Mouse (Mus musculus) spleen, adult 2 months (tissue): ENCODE data around the gene Hjurp. TPM values are rescaled to one million over a fixed set of nuclear protein-coding genes. Genes with fewer than 3 reads are reported as not detected.

Source experiments
- DNase-seq, 2 experiments: peaks; one replicate each; pipeline versions ENCODE4 v3.0.0 to v3.0.0-alpha.2; 2012 to 2021; ENCODE audit warnings: low spot score in 2 of 2, low read depth in 1 of 2
- H3K27ac ChIP-seq: fragments of 200-500 bp; 2 replicates; pipeline ENCODE4 v1.5.1; 2012; ENCODE audit warnings: low read length, inconsistent platforms; ENCODE audit not compliant: insufficient read depth
- H3K27me3 ChIP-seq: fragments of 200-500 bp; 2 replicates; pipeline ENCODE4 v1.6.1; 2012; ENCODE audit warnings: mild to moderate bottlenecking, moderate library complexity, low read length, inconsistent platforms; ENCODE audit not compliant: control insufficient read depth, insufficient read depth
- H3K36me3 ChIP-seq: fragments of 200-500 bp; 2 replicates; pipeline ENCODE4 v1.6.1; 2012; ENCODE audit warnings: mild to moderate bottlenecking, low read length, inconsistent platforms; ENCODE audit not compliant: control insufficient read depth, insufficient read depth
- H3K4me1 ChIP-seq: fragments of 200-500 bp; 2 replicates; pipeline ENCODE4 v1.6.1; 2011; ENCODE audit warnings: inconsistent platforms; ENCODE audit not compliant: control insufficient read depth, insufficient read depth, insufficient read length
- H3K4me3 ChIP-seq: fragments of 200-500 bp; 2 replicates; pipeline ENCODE4 v1.5.1; 2011; ENCODE audit warnings: mild to moderate bottlenecking, inconsistent platforms; ENCODE audit not compliant: insufficient read depth, insufficient read length; ENCODE audit errors: extremely low read depth
- CTCF ChIP-seq: fragments of 200-500 bp; IDR thresholded peaks from 2 replicates; pipeline ENCODE4 v1.5.1; 2011; ENCODE audit warnings: mild to moderate bottlenecking, inconsistent platforms; ENCODE audit not compliant: insufficient read depth, insufficient read length, insufficient replicate concordance; ENCODE audit errors: extremely low read depth
- POLR2A ChIP-seq: fragments of 200-500 bp; IDR thresholded peaks from 2 replicates; pipeline ENCODE4 v1.6.1; 2011; ENCODE audit warnings: low read depth, low read length, inconsistent platforms
- WGBS: fragments of 180-500 bp; shearing (Covaris S2); methylation state at CpG from one replicate; pipeline ENCODE4 v1.1.7; 2018; 5-methylcytosine and 5-hydroxymethylcytosine counted together
- polyA plus RNA-seq: library from polyadenylated mRNA; depleted of rRNA; stranded (reverse); fragments of >200 nt; gene quantifications from 2 replicates; pipeline ENCODE4 v1.2.3, GENCODE M21; 2012

The Hjurp gene
- polyA plus RNA-seq, 1 experiment: 47.2 TPM

DNA sequence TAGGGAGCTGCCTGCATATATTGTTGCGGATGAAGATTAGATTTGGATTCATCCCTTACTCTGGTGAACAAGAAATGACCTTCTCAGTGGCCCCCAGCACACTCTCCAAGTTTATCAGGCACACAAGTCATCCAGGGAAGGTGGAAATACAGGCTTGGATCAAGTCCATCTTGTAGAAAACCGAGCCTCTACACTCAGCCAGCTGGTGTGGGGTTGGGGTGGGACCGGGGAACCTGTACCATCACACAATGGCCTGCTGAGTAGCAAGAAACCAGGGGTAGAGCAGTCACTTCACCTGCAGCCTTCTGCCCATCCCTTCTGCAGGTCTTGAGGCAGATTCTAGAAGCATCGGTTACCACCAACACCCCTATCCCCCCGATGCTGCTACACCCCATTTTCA lies 42.8 kb downstream of the Hjurp start:
- Histone ChIP-seq H3K36me3 (no peaks in the 10 kb centered on the region), H3K4me3 (no peak overlapping the region), H3K27me3 (no peaks in the 10 kb centered on the region), H3K27ac (no peak overlapping the region), H3K4me1 (no peaks in the 10 kb centered on the region)
- no peak for TF ChIP-seq CTCF
- TF ChIP-seq POLR2A: no peak
- DNase-seq: no peak
- WGBS: 43% methylated on average over 5 of the region's 5 CpGs

DNA sequence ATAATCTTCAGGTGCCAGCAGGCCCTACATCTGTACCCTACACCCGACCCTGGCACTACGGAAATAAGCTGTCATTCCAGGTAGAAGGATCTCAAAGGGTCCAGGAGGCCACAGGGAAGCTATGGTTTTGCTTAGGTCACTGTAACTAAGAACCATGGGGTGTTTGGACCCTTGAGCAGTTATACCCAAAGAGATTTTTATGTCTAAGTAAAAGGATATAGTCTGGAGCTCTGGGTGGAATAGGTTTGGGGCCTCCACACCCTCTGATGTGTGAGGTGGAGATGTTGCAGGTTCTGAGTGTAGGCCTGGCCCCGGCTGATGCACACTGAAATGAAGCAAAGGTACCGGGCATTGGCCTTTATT lies 43.2 kb downstream of the Hjurp start:
- no peak for TF ChIP-seq CTCF
- no peak for TF ChIP-seq POLR2A
- no peak overlapping the region for H3K4me3 ChIP-seq
- H3K4me1 ChIP-seq: no peaks in the 10 kb centered on the region
- no peak for DNase-seq
- WGBS: 64% methylated on average over 4 of the region's 4 CpGs
- no peak overlapping the region for H3K27ac ChIP-seq
- H3K27me3 ChIP-seq: no peaks in the 10 kb centered on the region
- H3K36me3 ChIP-seq: no peaks in the 10 kb centered on the region

DNA sequence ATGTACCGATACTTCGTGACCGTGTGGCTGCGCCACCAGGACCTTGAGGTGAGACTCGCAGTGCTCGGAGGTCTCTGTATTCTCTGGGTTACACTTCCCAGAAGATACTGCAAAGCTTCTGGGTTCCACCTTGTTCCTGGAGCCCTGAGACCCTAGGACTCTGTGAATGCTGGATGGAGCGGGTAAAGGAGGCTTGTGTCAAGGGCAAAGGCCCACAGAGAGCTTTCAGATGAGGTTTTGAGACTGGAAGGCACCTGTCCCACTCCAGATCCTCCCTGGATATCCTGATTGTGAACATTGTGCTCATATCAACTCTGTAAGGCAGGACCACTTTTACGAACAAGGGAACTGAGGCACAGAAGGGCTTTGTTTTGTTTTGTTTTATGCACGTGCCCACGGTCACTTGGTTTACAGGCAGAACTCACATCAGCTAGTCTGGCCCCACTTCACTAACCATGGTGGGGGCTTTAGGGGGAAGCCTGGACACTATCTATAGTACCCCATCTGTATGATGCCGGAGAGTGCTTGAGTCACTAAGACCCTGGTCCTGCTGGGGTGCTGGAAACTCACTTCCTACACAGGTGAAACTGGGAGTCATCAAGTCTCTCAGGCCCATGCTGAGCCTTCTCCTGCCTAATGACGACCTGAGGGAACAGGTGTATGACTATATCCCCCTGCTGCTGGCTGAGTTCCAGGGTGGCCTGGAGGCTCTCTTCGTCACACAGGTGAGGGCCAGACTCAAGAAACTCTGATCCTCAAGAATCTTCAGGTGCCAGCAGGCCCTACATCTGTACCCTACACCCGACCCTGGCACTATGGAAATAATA lies 43.8 kb downstream of the Hjurp start:
- Histone ChIP-seq H3K27me3 (no peaks in the 10 kb centered on the region), H3K36me3 (no peaks in the 10 kb centered on the region), H3K4me1 (no peaks in the 10 kb centered on the region), H3K4me3 (no peak overlapping the region), H3K27ac (no peak overlapping the region)
- DNase-seq: no peak
- no peak for TF ChIP-seq CTCF
- no peak for TF ChIP-seq POLR2A
- 67% methylated on average over 14 of the region's 14 CpGs for WGBS

DNA sequence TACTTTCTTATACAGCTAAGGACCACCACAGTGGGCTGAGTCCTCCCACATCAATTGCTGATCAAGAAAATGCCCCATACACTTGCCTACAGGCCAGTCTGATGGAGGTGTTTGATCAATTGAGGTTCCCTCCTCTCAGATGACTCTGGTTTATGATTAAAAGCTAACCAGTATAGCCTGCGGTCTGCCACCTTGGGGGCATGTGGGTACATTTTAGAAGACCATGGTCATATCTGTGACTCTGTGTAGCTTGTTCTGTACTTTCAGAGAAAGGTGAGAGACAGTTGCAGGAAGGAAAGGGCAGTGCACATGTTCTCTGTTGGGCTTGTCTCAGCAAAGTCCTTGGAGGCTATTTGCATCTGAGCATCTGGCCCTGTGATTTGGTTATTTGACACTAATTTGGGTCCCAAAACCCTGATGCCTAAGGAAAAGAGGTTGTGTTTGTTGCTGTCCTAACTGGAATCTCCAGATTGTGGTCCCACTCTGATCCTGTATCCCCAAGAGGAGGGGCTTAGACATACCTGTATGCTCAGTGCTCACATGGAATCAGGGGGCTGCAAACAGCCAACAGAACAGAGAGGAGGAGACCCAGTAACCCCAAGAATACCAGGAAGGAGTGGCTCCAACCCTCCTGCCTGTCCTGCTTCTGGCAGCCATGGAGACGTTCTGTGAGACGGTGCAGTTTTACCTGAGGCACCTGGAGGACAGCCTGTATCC lies 44.6 kb downstream of the Hjurp start:
- Histone ChIP-seq H3K27me3 (no peaks in the 10 kb centered on the region), H3K4me3 (no peak overlapping the region), H3K27ac (no peak overlapping the region), H3K36me3 (no peaks in the 10 kb centered on the region), H3K4me1 (no peaks in the 10 kb centered on the region)
- no peak for DNase-seq
- no peak for TF ChIP-seq CTCF
- no peak for TF ChIP-seq POLR2A
- 53% methylated on average over 3 of the region's 3 CpGs for WGBS

DNA sequence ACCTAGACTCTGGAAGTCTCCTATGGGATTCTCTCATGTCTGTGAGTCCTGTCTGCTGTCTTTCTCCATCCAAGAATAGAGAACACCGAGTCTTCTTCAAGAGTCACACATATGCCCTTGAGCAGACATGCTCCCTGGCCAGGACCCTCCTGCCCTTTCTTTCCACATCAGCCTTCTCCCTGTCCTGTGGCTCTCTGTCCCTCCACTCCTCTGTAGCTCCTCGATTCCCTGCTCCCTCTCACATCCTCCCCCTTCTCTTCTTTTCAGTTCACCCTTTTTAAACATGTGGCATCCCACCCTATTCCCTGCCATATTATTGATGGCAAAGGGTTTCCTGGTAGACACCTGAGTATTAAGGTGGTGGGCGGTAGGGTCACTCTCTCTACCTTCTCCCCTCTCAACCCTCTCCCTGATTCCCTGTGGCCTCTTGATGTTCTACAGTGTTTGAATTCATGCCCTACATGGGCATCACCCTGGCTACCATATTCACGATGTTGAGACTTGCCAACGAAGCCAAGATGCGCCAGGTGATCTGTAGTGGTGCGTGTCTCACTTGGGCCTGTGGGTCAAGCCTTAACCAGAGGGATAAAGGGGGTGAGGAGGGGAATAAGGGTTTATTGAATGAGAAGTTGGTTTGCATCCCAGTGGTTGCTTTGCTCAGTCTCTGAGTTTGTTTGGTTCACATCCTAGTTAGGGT lies 45.5 kb downstream of the Hjurp start:
- DNase-seq: no peak
- Histone ChIP-seq H3K27me3 (no peaks in the 10 kb centered on the region), H3K36me3 (no peaks in the 10 kb centered on the region), H3K27ac (no peak overlapping the region), H3K4me1 (no peaks in the 10 kb centered on the region), H3K4me3 (no peak overlapping the region)
- no peak for TF ChIP-seq CTCF
- no peak for TF ChIP-seq POLR2A
- 68% methylated on average over 7 of the region's 7 CpGs for WGBS

DNA sequence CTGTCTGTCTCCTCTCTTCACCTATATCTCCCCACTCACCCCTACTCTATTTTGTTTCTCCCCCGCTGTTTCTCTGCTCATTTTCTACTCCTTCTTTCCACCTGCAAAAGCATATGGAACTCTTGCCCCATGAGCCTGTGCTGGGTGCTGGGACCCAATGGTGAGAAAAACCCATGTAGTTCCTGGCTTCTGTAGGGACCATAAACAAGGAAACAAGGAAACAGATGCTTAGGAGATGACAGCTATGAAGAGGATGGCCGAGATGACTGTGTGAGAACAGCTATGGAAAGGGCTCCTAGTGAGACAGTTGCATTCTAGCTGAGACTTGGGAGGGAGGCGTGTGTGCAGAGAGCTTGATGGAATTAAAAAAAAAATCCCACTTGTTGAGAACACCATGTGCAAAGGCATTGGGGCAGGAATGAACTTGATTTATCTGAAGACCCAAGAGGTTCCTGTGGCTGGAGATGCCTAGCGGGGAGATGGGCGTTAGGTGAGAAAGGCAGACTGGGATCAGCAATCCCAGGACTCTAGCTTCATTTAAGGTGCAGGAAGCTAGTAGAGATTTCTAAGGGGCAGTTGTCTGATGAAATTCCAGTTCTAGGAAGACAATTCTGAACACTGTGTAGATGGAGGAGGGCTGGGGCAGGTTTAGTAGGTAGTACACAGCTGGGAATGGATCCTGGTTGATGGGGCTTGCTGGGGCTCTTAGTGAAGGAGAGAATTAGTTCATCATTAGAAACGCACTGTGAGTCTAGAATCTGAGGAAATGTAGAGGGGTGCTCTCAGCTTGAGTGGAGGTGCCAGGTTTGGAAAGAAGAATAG lies 46.2 kb downstream of the Hjurp start:
- DNase-seq: no peak
- 76% methylated on average over 6 of the region's 6 CpGs for WGBS
- H3K27ac ChIP-seq: no peak overlapping the region
- no peaks in the 10 kb centered on the region for H3K4me1 ChIP-seq
- no peak for TF ChIP-seq CTCF
- no peak for TF ChIP-seq POLR2A
- H3K36me3 ChIP-seq: no peaks in the 10 kb centered on the region
- no peak overlapping the region for H3K4me3 ChIP-seq
- no peaks in the 10 kb centered on the region for H3K27me3 ChIP-seq
